Mouse (Mus musculus) kidney, postnatal 0 days (tissue): ENCODE data around the gene Bod1l. TPM values are rescaled to one million over a fixed set of nuclear protein-coding genes. Genes with fewer than 3 reads are reported as not detected.
A peak's percentile ranks its signal among the peaks of the same experiment; 100 is the strongest.

ENCODE experiments used
- ATAC-seq: fragments of 200-750 bp; cut with Nextera tagmentation; replicated peaks from 2 replicates; pipeline ENCODE4 v1.8.0; 2017; ENCODE audit warnings: low read depth, moderate number of reproducible peaks, moderate TSS enrichment, moderate library complexity; ENCODE audit not compliant: low FRiP score
- DNase-seq: peaks from one replicate; pipeline ENCODE4 v3.0.0-alpha.2; 2016; ENCODE audit warnings: low spot score
- H3K27ac ChIP-seq: fragments of 300-500 bp; sonication (generic); 2 replicates; pipeline ENCODE4 v1.5.1; 2014; ENCODE audit warnings: mild to moderate bottlenecking
- H3K27me3 ChIP-seq: fragments of 300-500 bp; sonication (generic); 2 replicates; pipeline ENCODE4 v1.6.1; 2014; ENCODE audit warnings: low read length, mixed read lengths; ENCODE audit not compliant: insufficient read depth
- H3K36me3 ChIP-seq: fragments of 300-500 bp; sonication (generic); 2 replicates; pipeline ENCODE4 v1.6.1; 2014; ENCODE audit warnings: low read length, mixed read lengths; ENCODE audit not compliant: insufficient read depth
- H3K4me1 ChIP-seq: fragments of 300-500 bp; sonication (generic); replicated peaks from 2 replicates; pipeline ENCODE4 v1.6.1; 2014; ENCODE audit warnings: antibody characterized with exemption, low read length, mixed read lengths; ENCODE audit not compliant: insufficient read depth
- H3K4me2 ChIP-seq: fragments of 300-500 bp; sonication (generic); 2 replicates; pipeline ENCODE4 v1.6.1; 2014; ENCODE audit warnings: mild to moderate bottlenecking, low read length, moderate library complexity, mixed read lengths
- H3K4me3 ChIP-seq: fragments of 300-500 bp; sonication (generic); replicated peaks from 2 replicates; pipeline ENCODE4 v1.5.1; 2014; ENCODE audit warnings: low read depth, low read length
- H3K9ac ChIP-seq: fragments of 300-500 bp; sonication (generic); 2 replicates; pipeline ENCODE4 v1.6.1; 2014; ENCODE audit warnings: low read depth, low read length
- H3K9me3 ChIP-seq: fragments of 300-500 bp; sonication (generic); replicated peaks from 2 replicates; pipeline ENCODE4 v1.6.1; 2016; ENCODE audit warnings: low read length, inconsistent platforms, mixed read lengths
- CTCF ChIP-seq: IDR thresholded peaks from 2 replicates; pipeline ENCODE4 v1.5.1; 2016; ENCODE audit warnings: antibody characterized with exemption, low read depth, mild to moderate bottlenecking, moderate library complexity
- WGBS: fragments of 180-500 bp; shearing (Covaris S2); extraction: QIAGEN DNeasy Blood & Tissue Kit; methylation state at CpG from one replicate; pipeline ENCODE4 v1.1.7; 2014; 5-methylcytosine and 5-hydroxymethylcytosine counted together
- polyA plus RNA-seq: library from polyadenylated mRNA; unstranded; fragments of >200 nt; fragmentation: Nextera tagmentation; extraction: Ambion mirVana; gene quantifications from 2 replicates; pipeline ENCODE4 v1.2.1, GENCODE M21; 2015

Gene Bod1l
- polyA plus RNA-seq, 1 experiment from 2014 or later: 22.6 TPM

DNA sequence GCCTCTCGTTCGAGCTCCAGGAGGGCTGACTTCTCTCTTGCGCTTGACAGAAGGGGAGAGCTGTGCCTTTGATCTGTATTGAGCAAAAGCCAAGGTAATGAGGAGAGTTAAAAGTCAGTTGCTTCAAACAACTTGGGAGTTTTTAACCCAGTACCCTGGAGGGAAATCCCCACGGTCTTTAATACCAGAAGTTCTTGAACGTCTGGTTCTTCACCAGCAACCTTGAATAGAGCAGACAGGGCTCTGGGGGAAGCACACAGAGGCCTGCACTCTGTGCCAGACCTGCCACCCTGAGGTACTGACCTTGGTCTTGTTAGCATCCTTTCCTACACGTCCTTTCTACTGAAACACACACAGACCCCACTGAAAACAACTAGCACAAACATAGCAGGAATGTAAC is 55.2 kb downstream of the Bod1l start:
- H3K9ac ChIP-seq: no peak overlapping the region
- ATAC-seq: no peak
- H3K27ac ChIP-seq: no peak overlapping the region
- H3K9me3 ChIP-seq: no peaks in the 10 kb centered on the region
- H3K4me3 ChIP-seq: no peak overlapping the region
- H3K27me3 ChIP-seq: no peaks in the 10 kb centered on the region
- TF ChIP-seq CTCF: no peak
- H3K36me3 ChIP-seq: peaks cover 31% of the 10 kb centered on the region
- H3K4me2 ChIP-seq: no peak overlapping the region
- H3K4me1 ChIP-seq: no peaks in the 10 kb centered on the region
- DNase-seq: no peak
- 81% methylated on average over 6 of the region's 6 CpGs for WGBS

DNA sequence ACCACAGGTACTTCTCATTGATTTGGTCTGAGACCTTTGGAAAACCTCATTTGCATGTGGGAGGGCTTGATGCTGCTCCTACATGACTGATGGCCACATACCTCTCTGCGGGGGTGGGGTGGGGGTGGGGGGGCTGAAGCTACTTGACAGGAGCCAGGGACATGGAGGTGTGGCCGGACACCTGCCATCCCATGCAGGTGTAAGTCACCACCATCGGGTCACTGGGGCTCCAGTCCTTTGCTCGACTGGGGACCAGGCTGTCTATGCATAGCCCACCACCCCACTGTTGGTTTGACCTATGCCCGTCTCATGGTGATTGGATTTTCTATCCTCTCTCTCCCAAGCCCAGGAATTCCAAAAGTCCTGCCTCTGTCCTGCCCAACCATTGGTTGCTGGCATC is 62.2 kb downstream of the Bod1l start:
- Histone ChIP-seq H3K4me1 (no peaks in the 10 kb centered on the region), H3K9ac (no peak overlapping the region), H3K4me3 (no peak overlapping the region), H3K36me3 (peaks cover 10% of the 10 kb centered on the region; the same call in 1 of the 2 replicates), H3K27ac (no peak overlapping the region), H3K27me3 (no peaks in the 10 kb centered on the region), H3K4me2 (no peak overlapping the region), H3K9me3 (no peaks in the 10 kb centered on the region)
- TF ChIP-seq CTCF: no peak
- WGBS: 91% methylated on average over 5 of the region's 5 CpGs
- DNase-seq (no peak), ATAC-seq (0 out of 2 replicates have a peak, but pooled peaks have one; percentile 23)

GRCm38 (mm10) chr5:41780026-41780425 is 64.1 kb downstream of the Bod1l start:
- Histone ChIP-seq H3K27ac (no peak overlapping the region), H3K4me2 (no peak overlapping the region), H3K9ac (no peak overlapping the region), H3K9me3 (no peaks in the 10 kb centered on the region), H3K36me3 (no peaks in the 10 kb centered on the region), H3K4me3 (no peak overlapping the region), H3K4me1 (0 out of 2 replicates have a peak, but pooled peaks cover 5% of the 10 kb centered on the region), H3K27me3 (no peaks in the 10 kb centered on the region)
- WGBS: 68% methylated on average over 3 of the region's 3 CpGs
- no peak for TF ChIP-seq CTCF
- DNase-seq: no peak
- no peak for ATAC-seq

DNA sequence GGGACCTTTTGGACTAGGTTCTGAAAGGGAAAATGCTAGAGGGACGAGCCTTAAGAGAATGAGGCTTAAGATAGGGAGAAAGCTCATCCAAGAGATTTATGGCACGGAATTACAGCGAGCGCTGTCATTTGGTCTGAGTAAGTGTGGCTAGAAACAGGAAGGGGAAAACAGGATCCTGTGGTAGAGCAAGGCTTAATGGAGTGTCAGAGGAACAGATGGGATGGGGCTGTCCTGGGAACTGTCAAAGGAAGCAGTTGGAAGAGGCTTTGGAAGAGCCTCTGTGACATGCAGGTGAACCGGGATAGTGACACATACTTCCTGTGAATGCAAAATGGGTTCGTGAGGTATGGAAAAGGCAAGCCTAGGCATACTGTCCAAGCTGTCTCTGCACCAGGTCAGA is 68.4 kb downstream of the Bod1l start:
- H3K9me3 ChIP-seq: no peaks in the 10 kb centered on the region
- no peaks in the 10 kb centered on the region for H3K27me3 ChIP-seq
- ATAC-seq (no peak), DNase-seq (no peak)
- WGBS: 16% methylated on average over 6 of the region's 6 CpGs
- no peak overlapping the region for H3K27ac ChIP-seq
- no peak overlapping the region for H3K4me2 ChIP-seq
- 0 out of 2 replicates have a peak, but pooled peaks cover 5% of the 10 kb centered on the region for H3K4me1 ChIP-seq
- TF ChIP-seq CTCF: no peak
- no peak overlapping the region for H3K9ac ChIP-seq
- no peak overlapping the region for H3K4me3 ChIP-seq
- no peaks in the 10 kb centered on the region for H3K36me3 ChIP-seq

GRCm38 (mm10) chr5:41775273-41775672 is 68.8 kb downstream of the Bod1l start:
- no peak for DNase-seq
- no peak for TF ChIP-seq CTCF
- ATAC-seq: 0 out of 2 replicates have a peak, but pooled peaks have one; percentile 61
- Histone ChIP-seq H3K27ac (no peak overlapping the region), H3K9ac (no peak overlapping the region), H3K27me3 (no peaks in the 10 kb centered on the region), H3K4me3 (no peak overlapping the region), H3K4me2 (no peak overlapping the region), H3K36me3 (no peaks in the 10 kb centered on the region), H3K9me3 (no peaks in the 10 kb centered on the region), H3K4me1 (0 out of 2 replicates have a peak, but pooled peaks cover 5% of the 10 kb centered on the region)
- WGBS: 31% methylated on average over 3 of the region's 3 CpGs

- ATAC-seq (peak; percentile 56; the same call in 1 of the 2 replicates), DNase-seq (peak; percentile 86)
- Histone ChIP-seq H3K4me3 (peak overlapping the region; percentile 33), H3K27me3 (peaks cover 37% of the 10 kb centered on the region), H3K9ac (no peak overlapping the region), H3K9me3 (no peaks in the 10 kb centered on the region), H3K27ac (no peak overlapping the region), H3K36me3 (no peaks in the 10 kb centered on the region), H3K4me1 (peaks cover 12% of the 10 kb centered on the region; the same call in 1 of the 2 replicates), H3K4me2 (peak overlapping the region; percentile 49)
- peak; percentile 98 for TF ChIP-seq CTCF
- WGBS: 3% methylated on average over 21 of the region's 21 CpGs
These were observed 75.6 kb downstream of the Bod1l start for GRCm38 (mm10) chr5:41768382-41769040.
